Mouse (Mus musculus) megakaryocyte progenitor cell, adult 5-6 weeks (primary cell): ENCODE data around the gene Sgce. TPM values are rescaled to one million over a fixed set of nuclear protein-coding genes. Genes with fewer than 3 reads are reported as not detected.

Experiments
- ATAC-seq: replicated peaks from 2 replicates; pipeline ENCODE4 v1.8.0; 2016; ENCODE audit warnings: mild to moderate bottlenecking, moderate TSS enrichment, inconsistent platforms; ENCODE audit not compliant: poor library complexity
- total RNA-seq, 2 experiments: library from RNA; stranded (forward) in 1 of 2; stranded (reverse) in 1 of 2; fragments of 157-497, 149-512 nt in 1 of 2; fragments of 200-1000 nt in 1 of 2; gene quantifications; 2 replicates each; pipeline versions ENCODE4 v1.2.3 to v1.2.4; 2015 to 2017

The Sgce gene
- total RNA-seq (2015) (0.17 and 0.54 TPM in 2 replicates), total RNA-seq (2017) (1.2 TPM in 1 of 2 replicates, not detected in the other)

DNA sequence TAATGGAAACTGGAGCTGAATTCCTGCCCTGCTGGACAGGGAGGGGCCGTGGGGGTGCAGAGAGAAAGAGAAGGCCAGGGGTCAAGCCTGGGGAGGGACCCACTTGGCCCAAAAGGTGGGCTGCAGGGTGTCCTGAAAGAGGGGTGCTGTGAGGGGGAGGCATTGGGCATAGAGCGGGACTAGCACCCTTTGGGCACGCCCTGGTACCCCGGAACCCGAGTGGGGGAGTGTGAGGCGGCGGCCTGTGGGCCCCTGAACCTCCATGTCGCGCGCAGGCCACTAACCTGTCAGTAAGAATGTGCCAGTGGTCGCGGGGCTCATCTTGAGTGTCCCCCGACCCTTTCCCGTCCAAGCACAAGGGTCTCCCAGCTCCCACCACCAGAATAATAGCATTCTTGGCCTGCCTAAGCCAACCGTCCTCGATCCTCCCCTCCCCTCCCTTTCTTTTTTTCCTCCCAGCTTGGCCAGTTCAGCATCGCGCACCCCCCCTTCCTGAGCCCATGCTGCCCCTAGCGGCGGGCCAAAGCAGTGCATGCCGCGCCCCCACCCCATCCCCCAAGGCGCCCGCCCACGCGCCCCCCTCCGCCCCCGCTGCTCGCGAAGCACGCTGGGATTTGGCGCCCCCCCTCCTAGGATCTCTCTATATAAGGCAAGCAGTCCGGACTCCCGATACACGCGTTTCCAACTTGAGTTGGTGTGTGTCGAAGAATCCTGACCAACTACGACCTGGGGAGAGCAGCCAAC, at the start of gene Sgce, which contains the start of gene Peg10:
Gene Sgce (minus strand): TSS at position 512 of the 744 bp plus-strand sequence.
Gene Peg10 (plus strand): TSS at position 611 of the 744 bp plus-strand sequence.
- peak; percentile 54 for ATAC-seq

DNA sequence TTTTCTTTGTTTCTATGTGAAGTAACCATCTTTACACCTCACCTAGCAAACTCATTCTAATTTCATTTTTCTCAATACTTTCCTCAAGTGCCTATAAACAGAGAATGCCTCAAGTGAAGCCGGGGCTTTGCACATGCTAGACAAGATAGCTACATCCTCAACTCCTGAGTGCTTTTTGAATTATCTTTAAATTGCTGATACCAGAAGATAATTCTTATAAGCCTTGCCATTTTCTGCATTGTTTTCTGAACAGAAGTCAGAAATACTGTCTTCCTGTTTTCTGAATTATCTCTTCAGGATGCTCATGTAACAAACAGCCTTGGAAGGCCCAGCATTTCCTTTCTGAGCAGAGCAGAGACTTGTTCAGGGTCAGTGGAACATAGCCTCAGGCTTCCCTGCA, 49.3 kb upstream of the Sgce start:
- no peak for ATAC-seq

DNA sequence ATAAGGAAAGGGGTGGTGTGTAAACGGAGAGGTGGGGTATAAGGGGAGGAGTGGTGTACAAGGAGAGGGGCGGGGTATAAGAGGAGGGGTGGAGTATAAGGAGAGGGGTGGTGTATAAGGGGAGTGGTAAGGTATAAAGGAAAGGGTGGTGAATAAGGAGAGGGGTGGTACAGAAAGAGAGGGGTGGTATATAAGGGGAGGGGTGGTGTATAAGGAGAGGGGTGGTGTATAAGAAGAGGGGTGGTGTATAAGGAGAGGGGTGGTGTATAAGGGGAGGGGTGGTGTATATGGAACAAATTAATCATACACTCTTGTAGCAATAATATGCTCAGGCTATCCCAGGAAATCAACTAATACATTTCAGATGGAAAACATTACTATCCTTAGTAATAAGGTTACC, 15.2 kb upstream of the Sgce start:
- peak; percentile 42; the same call in 1 of the 2 replicates for ATAC-seq

DNA sequence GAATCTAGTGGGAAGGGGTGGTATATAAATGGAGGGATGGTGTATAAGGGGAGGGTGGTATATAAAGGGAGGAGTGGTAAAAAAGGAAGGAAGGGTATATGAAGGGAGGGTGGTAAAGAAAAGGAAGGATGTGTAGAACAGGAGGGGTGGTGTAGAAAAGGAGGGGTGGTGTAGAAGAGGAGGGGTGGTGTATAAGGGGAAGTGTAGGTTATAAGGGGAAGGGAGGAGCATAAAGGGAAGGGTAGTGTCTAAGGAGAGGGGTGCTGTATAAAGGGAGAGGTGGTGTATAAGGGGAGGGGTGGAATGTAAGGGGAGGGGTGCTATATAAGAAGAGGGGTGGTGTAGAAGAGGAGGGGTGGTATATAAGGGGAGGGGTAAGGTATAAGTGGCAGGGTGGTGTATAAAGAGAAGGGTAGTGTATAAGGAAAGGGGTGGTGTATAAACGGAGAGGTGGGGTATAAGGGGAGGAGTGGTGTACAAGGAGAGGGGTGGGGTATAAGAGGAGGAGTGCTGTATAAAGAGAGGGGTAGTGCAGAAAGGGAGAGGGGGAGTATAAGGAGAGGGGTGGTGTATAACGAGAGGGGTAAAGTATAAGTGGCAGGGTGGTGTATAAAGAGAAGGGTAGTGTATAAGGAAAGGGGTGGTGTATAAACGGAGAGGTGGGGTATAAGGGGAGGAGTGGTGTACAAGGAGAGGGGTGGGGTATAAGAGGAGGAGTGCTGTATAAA, 14.6 kb upstream of the Sgce start:
- ATAC-seq: peak; percentile 39; the same call in 1 of the 2 replicates

DNA sequence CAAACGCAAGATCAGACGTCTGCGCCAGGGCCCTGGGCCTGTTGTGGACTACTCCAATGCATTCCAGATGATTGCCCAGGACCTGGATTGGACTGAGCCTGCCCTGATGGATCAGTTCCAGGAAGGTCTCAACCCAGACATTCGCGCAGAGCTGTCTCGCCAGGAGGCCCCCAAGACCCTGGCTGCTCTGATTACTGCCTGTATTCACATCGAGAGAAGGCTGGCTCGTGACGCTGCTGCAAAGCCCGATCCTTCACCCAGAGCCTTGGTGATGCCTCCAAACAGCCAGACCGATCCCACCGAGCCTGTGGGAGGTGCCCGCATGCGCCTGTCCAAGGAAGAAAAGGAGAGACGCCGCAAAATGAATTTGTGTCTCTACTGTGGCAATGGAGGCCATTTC, 7.9 kb upstream of the Sgce start:
- no peak for ATAC-seq

DNA sequence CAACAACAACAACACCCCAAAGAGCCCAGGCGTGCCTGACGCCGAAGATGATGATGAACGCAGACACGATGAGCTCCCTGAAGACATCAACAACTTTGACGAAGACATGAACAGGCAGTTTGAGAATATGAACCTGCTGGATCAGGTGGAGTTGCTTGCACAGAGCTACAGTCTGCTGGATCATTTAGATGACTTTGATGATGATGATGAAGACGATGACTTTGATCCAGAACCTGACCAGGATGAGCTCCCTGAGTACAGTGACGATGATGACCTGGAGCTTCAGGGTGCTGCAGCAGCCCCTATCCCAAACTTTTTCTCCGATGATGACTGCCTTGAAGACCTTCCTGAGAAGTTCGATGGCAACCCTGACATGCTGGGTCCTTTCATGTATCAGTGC, 7.3 kb upstream of the Sgce start:
- ATAC-seq: no peak

DNA sequence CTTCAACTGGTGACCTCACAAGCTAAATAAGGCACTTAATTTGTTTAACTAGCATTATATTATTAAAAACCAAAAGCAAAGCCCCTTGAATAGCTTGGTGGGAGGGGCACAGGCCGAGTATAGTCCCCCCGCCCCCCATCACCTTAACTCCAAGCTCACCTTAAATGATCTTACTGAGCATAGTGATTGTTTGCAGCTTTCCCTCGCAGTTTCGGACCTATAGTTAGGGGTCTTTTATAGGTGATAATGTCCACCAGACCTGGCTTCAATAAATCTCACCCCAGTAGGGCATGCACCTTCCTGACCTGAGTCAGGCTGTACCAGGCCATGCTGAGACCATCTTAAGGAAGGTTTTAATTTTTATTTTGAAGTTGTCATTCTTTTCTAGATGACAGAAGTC, 4.3 kb upstream of the Sgce start:
- ATAC-seq: no peak

DNA sequence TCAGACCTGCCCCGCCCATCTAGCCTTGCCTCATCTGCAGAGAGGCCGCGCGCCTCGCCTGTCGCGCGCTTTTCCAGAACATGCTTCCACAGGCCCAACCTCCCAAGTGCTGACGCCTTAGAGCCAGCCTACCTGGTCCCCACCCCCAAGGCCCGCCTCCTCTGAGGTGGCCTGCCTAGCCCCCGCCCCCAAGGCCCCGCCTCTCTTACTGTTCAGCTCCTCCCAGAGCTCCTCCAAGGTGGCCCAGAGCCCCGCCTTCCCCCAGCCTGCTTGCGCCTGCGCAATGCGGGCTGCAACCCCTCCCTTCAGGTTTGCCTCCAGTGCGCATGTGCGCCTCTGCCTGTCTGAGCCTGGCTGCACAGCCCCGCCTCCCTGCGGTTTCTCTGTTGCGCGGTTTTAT, 2.1 kb upstream of the Sgce start:
- peak; percentile 89 for ATAC-seq

DNA sequence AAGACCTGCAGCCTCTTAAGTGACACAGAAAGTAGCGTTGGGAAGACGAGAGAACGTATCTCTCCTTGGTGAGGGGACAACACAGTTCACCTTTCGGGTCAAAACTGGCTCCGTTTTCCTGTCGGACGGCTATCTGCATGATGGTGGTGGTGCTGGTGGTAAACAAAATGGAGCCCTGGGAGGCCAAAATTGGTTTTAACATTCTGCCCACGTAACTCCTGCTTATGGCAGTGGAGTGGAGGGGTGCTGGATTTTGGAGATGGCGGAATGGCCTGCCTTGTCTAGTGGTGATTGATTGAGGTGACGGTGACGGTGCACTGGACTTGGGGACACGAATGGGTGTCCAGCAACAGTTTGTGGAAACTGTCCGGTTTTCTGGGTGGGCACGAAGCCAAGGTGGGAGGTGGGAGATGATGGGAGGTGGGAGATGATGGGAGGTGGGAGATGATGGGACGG, 1.5 kb upstream of the Sgce start:
- ATAC-seq: no peak

DNA sequence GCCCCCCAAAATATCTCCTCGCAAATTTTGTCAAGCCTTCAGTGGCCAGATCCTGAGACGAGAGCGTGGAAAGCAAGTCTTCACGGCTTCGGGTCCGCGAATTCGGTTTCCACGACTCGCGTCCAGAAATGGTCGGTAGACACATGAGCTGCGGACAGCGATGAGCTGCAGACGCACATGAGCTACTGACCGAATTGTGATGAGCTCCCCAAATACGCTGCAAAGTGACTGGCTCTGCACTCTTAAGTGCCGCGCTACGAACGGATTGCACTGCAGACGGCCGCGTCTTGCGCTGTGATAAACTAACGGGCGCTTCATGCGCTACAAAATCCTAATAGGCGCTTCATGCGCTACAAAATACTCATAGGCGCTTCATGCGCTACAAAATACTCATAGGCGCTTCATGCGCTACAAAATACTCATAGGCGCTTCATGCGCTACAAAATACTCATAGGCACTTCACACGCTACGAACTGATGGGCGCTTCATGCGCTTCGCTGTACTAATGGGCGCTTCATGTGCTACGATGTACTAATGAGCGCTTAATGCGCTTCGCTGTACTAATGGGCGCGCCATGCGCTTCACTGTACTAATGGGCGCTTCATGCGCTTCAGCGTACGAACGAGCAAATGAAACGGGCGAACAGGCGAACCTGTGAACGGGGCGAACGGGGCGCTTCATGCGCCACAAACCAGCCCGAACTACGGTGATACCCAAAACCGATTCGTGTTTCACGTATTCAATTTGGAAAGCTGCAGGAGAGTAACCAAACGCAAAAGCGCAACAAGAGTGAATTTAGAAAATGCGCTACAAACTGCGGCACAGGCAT, 884 bp upstream of the Sgce start:
- ATAC-seq: peak; percentile 65

DNA sequence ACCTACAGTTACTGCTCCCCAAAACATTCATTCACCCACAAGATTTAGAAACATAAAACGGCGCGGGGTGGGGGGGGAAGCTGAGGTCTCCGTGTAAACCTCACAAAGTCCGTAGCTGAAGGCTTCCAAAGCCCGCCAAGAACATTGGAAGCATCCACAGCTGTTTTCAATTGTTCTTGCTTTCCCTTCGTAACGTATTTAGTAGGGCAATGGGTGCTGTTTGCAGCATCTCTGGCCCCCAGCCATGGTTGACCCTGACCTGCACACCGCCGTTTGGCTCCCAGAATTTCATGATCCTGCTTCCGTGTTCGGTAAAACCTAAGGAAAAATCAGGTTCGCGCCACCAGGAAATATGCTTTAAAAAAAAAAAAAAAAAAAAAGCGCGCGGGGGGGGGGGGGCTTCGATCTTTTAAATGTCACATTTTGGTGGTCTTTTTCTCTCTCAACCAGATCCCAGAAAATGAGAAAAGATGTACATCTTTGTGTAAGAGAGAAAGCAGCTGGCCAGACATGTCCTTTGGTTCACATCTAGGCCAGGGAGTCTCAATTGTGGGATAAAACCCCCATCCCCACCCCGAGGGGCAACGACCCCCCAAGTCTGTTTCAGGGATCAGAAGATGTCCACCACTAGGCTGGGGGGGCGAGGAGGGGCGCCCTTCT, 841 bp downstream of the Sgce start:
- ATAC-seq: no peak

DNA sequence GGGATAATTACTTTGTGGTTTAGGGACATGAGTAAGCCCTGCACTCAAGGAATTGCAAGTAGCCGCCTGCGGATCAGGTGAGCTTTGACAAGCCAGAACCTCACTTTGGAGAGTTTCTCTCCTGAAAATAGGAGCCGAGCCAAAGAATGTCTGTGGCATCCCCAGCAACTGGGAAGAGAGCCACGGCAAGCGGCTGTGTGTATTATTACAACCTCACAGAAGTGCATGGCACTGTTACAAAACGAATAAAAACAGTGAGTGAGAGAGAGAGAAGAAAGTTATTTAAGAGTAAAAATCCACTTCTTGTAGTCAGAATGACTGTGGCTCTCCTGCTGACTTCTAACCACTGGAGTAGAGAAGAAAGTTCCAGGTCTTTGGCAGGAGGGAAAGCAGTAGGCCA, 6.5 kb downstream of the Sgce start:
- no peak for ATAC-seq

DNA sequence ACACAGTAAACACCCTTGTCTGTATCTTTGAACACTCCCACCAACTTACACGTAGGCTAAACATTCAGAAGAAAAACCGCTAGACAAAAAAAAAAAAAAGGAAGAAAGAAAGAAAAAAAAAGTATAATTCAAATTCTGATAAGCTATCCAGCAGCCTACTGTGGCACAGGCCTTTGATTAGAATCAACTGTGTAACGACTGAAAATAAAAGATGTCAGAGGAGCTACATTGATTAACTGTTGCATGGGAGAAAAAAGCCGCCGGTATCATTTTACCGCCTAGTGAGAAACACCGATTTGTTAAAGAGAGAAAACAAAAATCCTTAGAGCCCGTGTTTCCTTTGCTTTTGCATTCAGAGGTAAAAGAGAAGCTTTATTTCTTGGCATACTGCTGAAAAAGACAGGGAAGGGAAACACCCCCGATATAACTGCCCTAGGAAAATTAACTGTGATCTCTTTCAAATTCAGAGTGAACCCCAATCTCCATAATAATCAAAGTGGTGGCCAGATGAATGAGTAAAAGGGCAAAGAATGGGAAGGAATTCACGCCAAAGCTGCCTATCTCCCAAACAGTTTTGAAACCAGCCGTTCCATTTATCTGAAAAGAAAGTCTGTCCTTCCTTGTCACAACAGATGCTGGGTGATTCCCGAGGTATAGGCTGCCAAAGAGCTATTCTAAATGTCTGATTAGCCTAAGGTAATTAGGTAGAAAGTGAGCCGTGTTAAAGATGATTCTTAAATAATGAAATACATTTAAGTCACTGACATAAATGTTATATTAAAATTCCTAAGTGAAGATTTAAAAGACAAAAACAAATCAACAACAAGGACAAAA, 7.3 kb downstream of the Sgce start:
- ATAC-seq: no peak

DNA sequence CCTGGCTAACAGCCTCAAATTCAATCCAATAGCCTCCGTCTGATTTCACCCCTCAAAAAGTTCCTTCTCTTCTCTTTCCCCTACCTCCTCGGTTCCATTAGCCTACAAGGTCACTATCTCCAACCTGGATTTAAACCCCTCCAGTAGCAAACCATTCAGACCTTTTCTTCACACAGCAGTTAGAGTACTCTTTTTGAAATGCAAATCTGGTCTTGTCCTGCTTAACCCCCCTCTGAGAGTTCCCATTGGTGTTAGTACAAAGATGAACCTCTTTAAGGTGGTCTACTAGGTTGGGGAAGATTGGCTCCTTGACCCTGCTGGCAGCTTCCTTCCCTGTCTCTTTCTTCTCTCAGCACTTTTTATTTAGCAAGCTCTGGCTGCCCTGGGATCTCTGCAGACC, 8.3 kb downstream of the Sgce start:
- no peak for ATAC-seq

DNA sequence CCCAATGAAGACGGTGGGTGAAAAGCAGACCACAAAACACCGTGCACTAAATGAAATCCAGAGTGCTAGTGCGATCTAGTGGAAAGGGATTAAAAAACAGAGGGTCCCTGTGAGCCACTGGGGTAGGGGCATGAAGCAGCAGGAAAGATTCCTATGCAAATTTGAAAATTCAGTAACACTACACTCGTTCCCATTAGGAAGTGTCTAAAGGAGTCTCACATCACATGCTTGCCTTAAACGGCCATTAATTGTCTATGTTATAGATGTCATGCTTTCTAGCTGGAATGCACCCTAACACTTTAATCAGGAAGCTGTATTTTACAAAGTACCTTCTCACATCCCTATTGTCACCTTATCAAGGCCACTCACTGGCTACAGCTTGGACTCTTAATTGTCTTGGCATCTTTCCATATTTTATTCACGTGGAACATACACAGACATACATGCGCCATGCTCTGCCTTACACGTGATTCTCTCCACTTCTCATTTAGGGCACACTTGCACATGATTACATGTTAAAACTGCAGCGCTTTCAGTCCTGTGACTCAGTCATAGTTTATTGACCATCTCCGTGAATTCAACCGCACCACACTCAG, 8.9 kb downstream of the Sgce start:
- no peak for ATAC-seq

DNA sequence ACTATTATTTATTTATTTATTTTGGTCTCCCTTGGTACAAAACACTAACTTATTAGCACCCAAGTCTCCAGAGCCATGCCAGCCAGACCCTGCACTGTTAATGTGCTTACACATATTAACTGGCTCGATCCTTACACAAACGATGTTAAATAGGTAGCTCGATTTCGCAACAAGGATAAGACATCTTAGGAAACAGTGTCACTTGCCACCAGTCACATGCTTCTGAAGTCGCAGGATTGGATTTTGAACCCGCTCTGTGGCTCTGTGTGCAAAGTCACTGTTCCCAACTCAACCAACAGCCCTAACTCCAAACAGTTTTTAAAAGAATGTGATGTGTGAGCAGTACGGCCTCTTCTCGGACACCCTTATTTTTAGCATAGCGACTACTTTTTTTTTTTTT, 10.6 kb downstream of the Sgce start:
- no peak for ATAC-seq

DNA sequence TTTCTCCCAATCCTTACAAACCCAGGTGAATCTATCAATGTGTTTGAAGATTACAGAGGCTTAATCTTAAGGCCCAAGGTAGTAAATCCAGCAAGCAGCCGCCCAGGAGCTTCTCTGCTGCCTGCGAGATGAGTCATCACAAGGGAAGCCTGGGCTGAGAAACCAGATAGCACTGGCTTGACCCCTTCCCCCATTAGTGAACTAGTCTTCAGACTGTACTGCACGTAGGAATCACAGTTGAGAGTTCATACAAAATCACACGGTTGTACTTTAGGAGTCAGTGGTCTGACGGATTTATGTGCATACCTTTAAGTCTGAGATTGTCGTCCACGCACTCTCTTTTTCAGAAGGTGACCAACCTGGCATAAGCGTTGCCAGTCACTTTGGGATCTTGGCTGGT, 13.8 kb downstream of the Sgce start:
- no peak for ATAC-seq

DNA sequence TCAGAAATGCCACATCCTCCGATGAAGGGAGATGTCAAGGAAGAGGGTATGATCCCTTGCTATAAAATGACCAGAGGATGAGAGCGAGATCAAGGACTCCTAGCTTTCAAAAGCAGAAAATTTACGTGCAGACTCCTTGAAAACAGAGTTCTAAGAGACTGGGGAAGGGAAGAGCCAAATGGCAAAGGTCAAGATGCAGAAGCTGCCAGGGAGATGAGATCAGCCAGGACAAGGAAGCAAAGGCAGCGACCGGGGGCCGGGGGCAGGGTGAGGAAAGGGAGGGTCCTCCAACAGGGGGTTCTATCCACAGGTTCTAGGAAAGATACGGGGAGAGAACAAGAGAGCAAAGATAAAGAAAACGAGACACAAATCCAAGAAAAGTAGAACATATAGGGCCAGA, 15.3 kb downstream of the Sgce start:
- no peak for ATAC-seq

DNA sequence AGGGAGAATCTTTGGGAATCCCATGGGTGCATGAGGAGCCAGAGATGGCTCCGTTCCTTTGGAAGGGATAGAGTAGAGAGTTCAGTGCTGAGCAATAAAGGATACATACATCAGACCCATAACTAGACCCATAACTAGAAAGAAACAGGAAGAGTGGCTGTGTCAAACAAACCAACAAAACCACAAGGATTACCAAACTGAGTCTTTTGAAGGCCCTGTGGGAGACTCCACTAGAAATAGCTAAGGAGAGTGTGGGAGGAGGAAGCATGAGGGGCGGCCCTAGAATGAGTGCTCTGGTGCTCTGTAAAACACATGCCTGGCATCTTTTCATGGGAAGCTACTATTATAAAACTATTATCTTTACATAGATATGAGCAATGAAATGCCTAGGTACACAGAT, 18.7 kb downstream of the Sgce start:
- ATAC-seq: peak; percentile 98
